Mouse (Mus musculus): ENCODE data around the gene Hcn2. TPM values are rescaled to one million over a fixed set of nuclear protein-coding genes. Genes with fewer than 3 reads are reported as not detected.

Hcn2 gene
- polyA plus RNA-seq, 1 experiment from 2014 or later, result 3.7 TPM

Other genes with a start within 250 kb of the Hcn2 start
- gene Vmn2r83, start 247.9 kb upstream of the Hcn2 start, polyA plus RNA-seq (2014; fragmentation: Nextera tagmentation; extraction: Ambion mirVana), result not detected in 2 replicates
- gene Plpp2, start 182.8 kb upstream of the Hcn2 start, polyA plus RNA-seq (2014; fragmentation: Nextera tagmentation; extraction: Ambion mirVana), result 18.3 and 22.6 TPM in 2 replicates
- 54.2 and 59.9 TPM in 2 replicates for gene Mier2, start 161.4 kb upstream of the Hcn2 start, polyA plus RNA-seq (2014; fragmentation: Nextera tagmentation; extraction: Ambion mirVana)
- not detected in 2 replicates for gene Theg, start 129.3 kb upstream of the Hcn2 start, polyA plus RNA-seq (2014; fragmentation: Nextera tagmentation; extraction: Ambion mirVana)
- 0.66 and 1.3 TPM in 2 replicates for gene C2cd4c, start 102.6 kb upstream of the Hcn2 start, polyA plus RNA-seq (2014; fragmentation: Nextera tagmentation; extraction: Ambion mirVana)
- 16.7 and 22.8 TPM in 2 replicates for gene Shc2, start 78.7 kb upstream of the Hcn2 start, polyA plus RNA-seq (2014; fragmentation: Nextera tagmentation; extraction: Ambion mirVana)
- not detected in 2 replicates for gene Odf3l2, start 70.9 kb upstream of the Hcn2 start, polyA plus RNA-seq (2014; fragmentation: Nextera tagmentation; extraction: Ambion mirVana)
- 0.82 and 1.2 TPM in 2 replicates for gene Madcam1, start 52.1 kb upstream of the Hcn2 start, polyA plus RNA-seq (2014; fragmentation: Nextera tagmentation; extraction: Ambion mirVana)
- 104 and 118 TPM in 2 replicates for gene Tpgs1, start 47.3 kb upstream of the Hcn2 start, polyA plus RNA-seq (2014; fragmentation: Nextera tagmentation; extraction: Ambion mirVana)
- 69.7 and 74.6 TPM in 2 replicates for gene Cdc34, start 34.4 kb upstream of the Hcn2 start, polyA plus RNA-seq (2014; fragmentation: Nextera tagmentation; extraction: Ambion mirVana)
- 1.1 and 1.3 TPM in 2 replicates for gene Gzmm, start 27.6 kb upstream of the Hcn2 start, polyA plus RNA-seq (2014; fragmentation: Nextera tagmentation; extraction: Ambion mirVana)
- 800 and 802 TPM in 2 replicates for gene Bsg, start 12.1 kb upstream of the Hcn2 start, polyA plus RNA-seq (2014; fragmentation: Nextera tagmentation; extraction: Ambion mirVana)
- 34.9 and 36.7 TPM in 2 replicates for gene Polrmt, start 29.9 kb downstream of the Hcn2 start, polyA plus RNA-seq (2014; fragmentation: Nextera tagmentation; extraction: Ambion mirVana)
- gene Fgf22, start 38.4 kb downstream of the Hcn2 start, polyA plus RNA-seq (2014; fragmentation: Nextera tagmentation; extraction: Ambion mirVana), result 2.0 and 2.3 TPM in 2 replicates
- gene Rnf126, start 50.3 kb downstream of the Hcn2 start, polyA plus RNA-seq (2014; fragmentation: Nextera tagmentation; extraction: Ambion mirVana), result 89.3 and 93.7 TPM in 2 replicates
- gene Fstl3, start 60.6 kb downstream of the Hcn2 start, polyA plus RNA-seq (2014; fragmentation: Nextera tagmentation; extraction: Ambion mirVana), result 1.7 and 2.3 TPM in 2 replicates
- gene Prss57, start 74.3 kb downstream of the Hcn2 start, polyA plus RNA-seq (2014; fragmentation: Nextera tagmentation; extraction: Ambion mirVana), result not detected in 2 replicates
- gene Palm, start 76.9 kb downstream of the Hcn2 start, polyA plus RNA-seq (2014; fragmentation: Nextera tagmentation; extraction: Ambion mirVana), result 233 and 247 TPM in 2 replicates
- 0.35 and 0.36 TPM in 2 replicates for gene Misp, start 104.4 kb downstream of the Hcn2 start, polyA plus RNA-seq (2014; fragmentation: Nextera tagmentation; extraction: Ambion mirVana)
- 36.9 and 53.5 TPM in 2 replicates for gene Ptbp1, start 137.8 kb downstream of the Hcn2 start, polyA plus RNA-seq (2014; fragmentation: Nextera tagmentation; extraction: Ambion mirVana)
- 11.1 and 12.4 TPM in 2 replicates for gene Prtn3, start 157.8 kb downstream of the Hcn2 start, polyA plus RNA-seq (2014; fragmentation: Nextera tagmentation; extraction: Ambion mirVana)
- 299 and 327 TPM in 2 replicates for gene Plppr3, start 158.0 kb downstream of the Hcn2 start, polyA plus RNA-seq (2014; fragmentation: Nextera tagmentation; extraction: Ambion mirVana)
- 0.55 TPM in 1 of 2 replicates, not detected in the other for gene Elane, start 169.6 kb downstream of the Hcn2 start, polyA plus RNA-seq (2014; fragmentation: Nextera tagmentation; extraction: Ambion mirVana)
- not detected in 2 replicates for gene Cfd, start 174.2 kb downstream of the Hcn2 start, polyA plus RNA-seq (2014; fragmentation: Nextera tagmentation; extraction: Ambion mirVana)
- gene Med16, start 192.3 kb downstream of the Hcn2 start, polyA plus RNA-seq (2014; fragmentation: Nextera tagmentation; extraction: Ambion mirVana), result 33.2 and 38.7 TPM in 2 replicates
- 5.9 and 9.1 TPM in 2 replicates for gene Gm26602, start 194.2 kb downstream of the Hcn2 start, polyA plus RNA-seq (2014; fragmentation: Nextera tagmentation; extraction: Ambion mirVana)
- 2.2 and 2.3 TPM in 2 replicates for gene Kiss1r, start 200.3 kb downstream of the Hcn2 start, polyA plus RNA-seq (2014; fragmentation: Nextera tagmentation; extraction: Ambion mirVana)
- gene R3hdm4, start 204.6 kb downstream of the Hcn2 start, polyA plus RNA-seq (2014; fragmentation: Nextera tagmentation; extraction: Ambion mirVana), result 253 and 265 TPM in 2 replicates
- gene Arid3a, start 210.4 kb downstream of the Hcn2 start, polyA plus RNA-seq (2014; fragmentation: Nextera tagmentation; extraction: Ambion mirVana), result 3.3 and 5.1 TPM in 2 replicates
- gene Wdr18, start 243.5 kb downstream of the Hcn2 start, polyA plus RNA-seq (2014; fragmentation: Nextera tagmentation; extraction: Ambion mirVana), result 87.0 and 103 TPM in 2 replicates

Measured in neural tube, embryonic 14.5 days (tissue).